Mouse (Mus musculus): ENCODE results near the gene Cwh43.
A peak's percentile ranks its signal among the peaks of the same experiment; 100 is the strongest.
"Not testable (repeated sequence)": the region's sequence is repeated elsewhere in the genome, so short reads cannot be mapped to it uniquely, and the experiment has no call there.

Gene Cwh43

GRCm38 (mm10) chr5:73482381-73482780, 76.5 kb downstream of the Cwh43 start:
- DNase-seq = not testable (repeated sequence)

DNA sequence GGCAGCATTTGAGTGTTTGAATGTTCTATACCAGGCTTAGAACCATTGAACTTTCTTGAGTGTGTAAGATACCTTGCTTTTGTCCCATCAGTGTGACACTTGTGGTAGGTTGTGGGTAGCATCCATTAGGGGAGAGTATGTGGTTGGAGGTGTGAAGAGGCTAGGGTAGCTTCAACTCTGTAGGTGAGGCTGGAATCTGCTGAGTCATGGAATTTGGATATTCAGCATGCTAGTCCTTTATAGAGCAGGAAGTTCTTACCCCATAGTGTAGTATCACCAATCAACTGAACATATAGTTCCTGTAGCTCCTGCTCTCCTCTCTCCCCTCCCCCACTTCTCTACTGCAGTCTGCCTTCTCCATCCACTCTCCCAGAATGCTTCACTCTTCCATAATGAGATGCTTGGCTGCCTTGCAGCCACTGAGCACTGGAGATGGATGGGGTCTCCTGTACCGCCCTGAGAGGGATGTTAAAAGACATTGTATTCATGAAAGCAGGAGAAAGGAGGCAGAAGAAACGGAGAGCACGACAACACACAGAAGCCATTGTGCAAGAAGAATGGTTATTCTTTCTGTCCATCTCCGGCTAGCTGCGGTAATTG, 78.2 kb downstream of the Cwh43 start:
- no peak for DNase-seq

DNA sequence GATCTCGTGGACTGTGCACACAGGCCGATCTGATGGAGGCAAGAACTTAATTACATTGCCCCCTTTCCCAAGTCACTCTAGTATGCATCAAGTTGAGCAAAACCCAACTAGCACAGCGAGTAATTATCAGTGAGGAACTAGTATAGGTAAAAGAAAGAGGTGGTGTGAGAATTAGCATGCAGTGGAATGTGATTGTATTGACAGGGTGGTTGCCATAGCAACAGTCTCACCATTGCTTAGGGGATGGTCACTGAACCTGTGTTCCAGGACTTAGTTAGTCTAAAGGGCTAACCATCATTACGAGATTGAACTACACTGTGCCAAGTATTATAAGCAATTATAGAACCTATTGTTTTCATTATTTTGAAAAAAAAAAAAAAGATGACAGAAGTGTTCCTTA, 80.6 kb downstream of the Cwh43 start:
- no peak for DNase-seq

DNA sequence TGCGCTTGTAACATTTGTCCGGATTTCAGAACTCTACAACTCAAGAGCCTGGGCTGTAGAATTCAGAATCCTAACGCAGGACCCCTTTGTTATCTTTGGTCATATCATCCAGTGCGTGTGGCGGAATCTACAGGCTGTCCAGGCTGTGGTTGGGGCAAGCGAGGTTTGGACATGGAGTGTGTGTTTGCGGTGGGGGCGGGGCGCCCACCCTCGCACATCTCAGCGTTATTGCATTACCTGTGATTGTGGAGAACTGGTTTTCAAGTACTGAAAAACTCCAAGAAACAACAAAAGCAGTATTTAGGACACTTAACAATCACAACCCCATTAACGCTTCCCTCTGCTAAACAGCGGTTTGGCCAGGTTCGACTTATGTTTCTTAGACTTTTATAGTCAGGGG, 84.0 kb downstream of the Cwh43 start:
- DNase-seq = no peak

DNA sequence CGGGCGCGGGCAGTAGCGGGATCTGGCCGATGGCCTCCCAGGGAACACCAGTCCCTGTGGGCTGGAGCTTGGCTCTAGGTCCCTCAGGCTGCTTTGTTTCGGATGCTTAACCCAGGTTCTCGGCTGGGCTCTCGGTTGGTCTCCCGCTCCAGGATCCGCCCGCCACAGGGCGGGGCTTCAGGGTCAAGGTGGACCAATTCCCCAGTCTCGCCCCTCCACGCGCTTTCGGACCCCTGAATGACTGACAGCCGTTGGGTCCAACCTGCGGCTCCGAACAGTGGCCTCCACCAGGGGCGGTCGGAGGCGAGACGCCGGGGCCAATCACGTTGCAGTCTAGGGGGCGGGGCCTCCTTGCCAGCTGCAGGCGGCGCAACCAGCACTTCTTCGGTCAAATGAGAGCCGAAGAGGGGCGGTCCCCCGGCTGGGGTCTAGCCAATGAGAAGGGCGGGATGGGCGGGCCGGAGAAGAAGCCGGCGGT, 84.8 kb downstream of the Cwh43 start:
- peak; percentile 100 for DNase-seq

GRCm38 (mm10) chr5:73491074-73491836, 85.4 kb downstream of the Cwh43 start:
- DNase-seq = no peak

- peak; percentile 92 for DNase-seq
These were observed 86.2 kb downstream of the Cwh43 start for GRCm38 (mm10) chr5:73491837-73492720.

- no peak for DNase-seq
These were observed 91.5 kb downstream of the Cwh43 start for GRCm38 (mm10) chr5:73497401-73497800.

- DNase-seq = peak; percentile 50
These were observed 92.7 kb downstream of the Cwh43 start for GRCm38 (mm10) chr5:73498559-73498958.

DNA sequence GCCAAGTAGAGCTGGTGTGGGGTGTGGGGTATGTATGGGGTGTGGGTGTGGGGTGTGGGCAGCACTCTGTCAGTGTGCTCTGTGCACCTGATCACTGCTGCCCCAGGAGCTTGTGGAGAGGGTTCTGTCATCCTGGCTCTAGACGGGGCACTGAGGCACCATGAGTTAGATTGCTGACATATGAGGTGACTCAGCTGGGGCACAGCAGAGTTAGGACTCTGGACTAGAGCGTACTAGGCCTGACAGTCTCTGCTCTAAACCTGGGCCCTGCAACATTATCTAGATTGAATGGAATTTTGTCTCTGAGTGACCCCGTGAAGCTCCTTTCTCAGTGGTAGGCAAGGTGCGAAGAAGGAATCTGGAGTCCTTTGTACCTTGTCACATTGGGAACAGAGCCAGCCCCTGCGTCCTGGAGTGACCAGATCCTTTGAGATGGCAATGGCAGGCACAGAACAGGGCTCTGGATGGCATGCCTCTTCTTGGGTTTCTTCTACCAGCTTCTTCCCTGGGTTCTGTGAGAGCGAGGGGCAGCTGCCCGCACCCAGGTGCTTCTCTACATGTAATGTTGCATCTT, 95.1 kb downstream of the Cwh43 start:
- peak; percentile 68 for DNase-seq

- DNase-seq = no peak
These were observed 96.5 kb downstream of the Cwh43 start for GRCm38 (mm10) chr5:73502422-73502821.
